Mouse (Mus musculus) stomach, postnatal 0 days (tissue): ENCODE data around the gene Ssbp2. TPM values are rescaled to one million over a fixed set of nuclear protein-coding genes. Genes with fewer than 3 reads are reported as not detected.

Experiments used
- ATAC-seq: fragments of 200-750 bp; cut with Nextera tagmentation; 2 replicates; pipeline ENCODE4 v1.8.0; 2017; ENCODE audit not compliant: low FRiP score, low TSS enrichment
- DNase-seq: peaks from one replicate; pipeline ENCODE4 v3.0.0-alpha.2; 2016; ENCODE audit warnings: low spot score
- H3K27ac ChIP-seq: fragments of 300-500 bp; sonication (generic); replicated peaks from 2 replicates; pipeline ENCODE4 v1.5.1; 2014; ENCODE audit warnings: mild to moderate bottlenecking, control low read depth
- H3K27me3 ChIP-seq: fragments of 300-500 bp; sonication (generic); 2 replicates; pipeline ENCODE4 v1.6.1; 2014; ENCODE audit warnings: low read length; ENCODE audit not compliant: control insufficient read depth, insufficient read depth
- H3K36me3 ChIP-seq: fragments of 300-500 bp; sonication (generic); 2 replicates; pipeline ENCODE4 v1.6.1; 2014; ENCODE audit warnings: low read length, mixed read lengths; ENCODE audit not compliant: control insufficient read depth, insufficient read depth
- H3K4me1 ChIP-seq: fragments of 300-500 bp; sonication (generic); replicated peaks from 2 replicates; pipeline ENCODE4 v1.6.1; 2014; ENCODE audit warnings: antibody characterized with exemption; ENCODE audit not compliant: control insufficient read depth, insufficient read depth
- H3K4me2 ChIP-seq: fragments of 300-500 bp; sonication (generic); replicated peaks from 2 replicates; pipeline ENCODE4 v1.6.1; 2014; ENCODE audit warnings: low read depth, mild to moderate bottlenecking, control low read depth, moderate library complexity
- H3K4me3 ChIP-seq: fragments of 300-500 bp; sonication (generic); 2 replicates; pipeline ENCODE4 v1.5.1; 2014; ENCODE audit warnings: low read depth, low read length, control low read depth
- H3K9ac ChIP-seq: fragments of 300-500 bp; sonication (generic); 2 replicates; pipeline ENCODE4 v1.6.1; 2014; ENCODE audit warnings: mild to moderate bottlenecking, low read length, control low read depth, mixed read lengths
- H3K9me3 ChIP-seq: fragments of 300-500 bp; sonication (generic); 2 replicates; pipeline ENCODE4 v1.6.1; 2016; ENCODE audit warnings: low read length; ENCODE audit not compliant: control insufficient read depth
- CTCF ChIP-seq: IDR thresholded peaks from 2 replicates; pipeline ENCODE4 v1.5.1; 2016; ENCODE audit warnings: antibody characterized with exemption, low read depth, mild to moderate bottlenecking, moderate library complexity
- EP300 ChIP-seq: optimal IDR thresholded peaks from 2 replicates; pipeline ENCODE3; 2016; ENCODE audit warnings: antibody characterized with exemption
- WGBS: fragments of 180-500 bp; shearing (Covaris S2); extraction: QIAGEN DNeasy Blood & Tissue Kit; methylation state at CpG from one replicate; pipeline ENCODE4 v1.1.7; 2014; 5-methylcytosine and 5-hydroxymethylcytosine counted together
- polyA plus RNA-seq: library from polyadenylated mRNA; unstranded; fragments of >200 nt; fragmentation: Nextera tagmentation; extraction: Ambion mirVana; gene quantifications from 2 replicates; pipeline ENCODE4 v1.2.1, GENCODE M21; 2015

Gene Ssbp2
- polyA plus RNA-seq, 1 experiment from 2014 or later = 59.2 TPM

GRCm38 (mm10) chr13:91719487-91719886, 259.4 kb downstream of the Ssbp2 start:
- Histone ChIP-seq H3K36me3 (no peaks in the 10 kb centered on the region), H3K27me3 (no peaks in the 10 kb centered on the region), H3K9ac (no peak overlapping the region), H3K9me3 (no peaks in the 10 kb centered on the region), H3K4me2 (no peak overlapping the region), H3K4me3 (no peak overlapping the region), H3K4me1 (no peaks in the 10 kb centered on the region), H3K27ac (no peak overlapping the region)
- TF ChIP-seq CTCF (no peak), EP300 (no peak)
- DNase-seq (no peak), ATAC-seq (no peak)
- WGBS = 96% methylated on average over 6 of the region's 6 CpGs

GRCm38 (mm10) chr13:91723108-91723735, 263.1 kb downstream of the Ssbp2 start:
- no peak for DNase-seq

GRCm38 (mm10) chr13:91723736-91724119, 263.6 kb downstream of the Ssbp2 start:
- no peaks in the 10 kb centered on the region for H3K4me1 ChIP-seq
- no peak overlapping the region for H3K9ac ChIP-seq
- 77% methylated on average over 7 of the region's 7 CpGs for WGBS
- H3K27me3 ChIP-seq = no peaks in the 10 kb centered on the region
- ATAC-seq = no peak
- DNase-seq = no peak
- TF ChIP-seq CTCF (no peak), EP300 (no peak)
- no peaks in the 10 kb centered on the region for H3K9me3 ChIP-seq
- no peak overlapping the region for H3K4me2 ChIP-seq
- no peak overlapping the region for H3K4me3 ChIP-seq
- H3K36me3 ChIP-seq = no peaks in the 10 kb centered on the region
- H3K27ac ChIP-seq = no peak overlapping the region

More at GRCm38 (mm10) chr13:91723108-91723735, 263.1 kb downstream of the Ssbp2 start:
- Histone ChIP-seq H3K36me3 (no peaks in the 10 kb centered on the region), H3K9me3 (no peaks in the 10 kb centered on the region), H3K27me3 (no peaks in the 10 kb centered on the region), H3K9ac (no peak overlapping the region), H3K4me1 (no peaks in the 10 kb centered on the region), H3K27ac (no peak overlapping the region), H3K4me2 (no peak overlapping the region), H3K4me3 (no peak overlapping the region)
- peak; percentile 56; the same call in 1 of the 2 replicates for ATAC-seq
- TF ChIP-seq CTCF (peak; percentile 66), EP300 (no peak)
- WGBS = 66% methylated on average over 8 of the region's 8 CpGs

GRCm38 (mm10) chr13:91724211-91724610, 264.1 kb downstream of the Ssbp2 start:
- Histone ChIP-seq H3K4me1 (no peaks in the 10 kb centered on the region), H3K27ac (no peak overlapping the region), H3K4me3 (no peak overlapping the region), H3K36me3 (no peaks in the 10 kb centered on the region), H3K27me3 (no peaks in the 10 kb centered on the region), H3K9me3 (no peaks in the 10 kb centered on the region), H3K9ac (no peak overlapping the region), H3K4me2 (no peak overlapping the region)
- ATAC-seq (no peak), DNase-seq (no peak)
- WGBS = 74% methylated on average over 3 of the region's 3 CpGs
- TF ChIP-seq CTCF (no peak), EP300 (no peak)

GRCm38 (mm10) chr13:91725130-91725529, 265.0 kb downstream of the Ssbp2 start:
- Histone ChIP-seq H3K4me2 (no peak overlapping the region), H3K27ac (no peak overlapping the region), H3K36me3 (no peaks in the 10 kb centered on the region), H3K27me3 (no peaks in the 10 kb centered on the region), H3K9ac (no peak overlapping the region), H3K4me3 (no peak overlapping the region), H3K9me3 (no peaks in the 10 kb centered on the region), H3K4me1 (no peaks in the 10 kb centered on the region)
- no peak for ATAC-seq
- DNase-seq = no peak
- 64% methylated on average over 3 of the region's 3 CpGs for WGBS
- TF ChIP-seq CTCF (no peak), EP300 (no peak)

- DNase-seq (no peak), ATAC-seq (no peak)
- no peaks in the 10 kb centered on the region for H3K27me3 ChIP-seq
- no peak overlapping the region for H3K9ac ChIP-seq
- no peaks in the 10 kb centered on the region for H3K9me3 ChIP-seq
- H3K27ac ChIP-seq = no peak overlapping the region
- no peak overlapping the region for H3K4me3 ChIP-seq
- TF ChIP-seq CTCF (no peak), EP300 (no peak)
- no peak overlapping the region for H3K4me2 ChIP-seq
- H3K4me1 ChIP-seq = no peaks in the 10 kb centered on the region
- H3K36me3 ChIP-seq = no peaks in the 10 kb centered on the region
Measured at GRCm38 (mm10) chr13:91727899-91728298, 267.8 kb downstream of the Ssbp2 start.
